Mouse (Mus musculus) spleen, adult 12 weeks (tissue): ENCODE measurements around the gene Lrrc51.
A peak's percentile ranks its signal among the peaks of the same experiment; 100 is the strongest.
"Not testable (repeated sequence)": the region's sequence is repeated elsewhere in the genome, so short reads cannot be mapped to it uniquely, and the experiment has no call there.

Source experiments
- DNase-seq: peaks from one replicate; pipeline ENCODE4 v3.0.0; 2022; ENCODE audit warnings: low spot score

Lrrc51 gene

GRCm38 (mm10) chr7:101933751-101934240, at the start of gene Lrrc51, which contains the start of gene Numa1:
Lrrc51 (minus strand) TSS chr7:101933895.
Numa1 (plus strand) TSS chr7:101934111.
- DNase-seq: peak; percentile 94

DNA sequence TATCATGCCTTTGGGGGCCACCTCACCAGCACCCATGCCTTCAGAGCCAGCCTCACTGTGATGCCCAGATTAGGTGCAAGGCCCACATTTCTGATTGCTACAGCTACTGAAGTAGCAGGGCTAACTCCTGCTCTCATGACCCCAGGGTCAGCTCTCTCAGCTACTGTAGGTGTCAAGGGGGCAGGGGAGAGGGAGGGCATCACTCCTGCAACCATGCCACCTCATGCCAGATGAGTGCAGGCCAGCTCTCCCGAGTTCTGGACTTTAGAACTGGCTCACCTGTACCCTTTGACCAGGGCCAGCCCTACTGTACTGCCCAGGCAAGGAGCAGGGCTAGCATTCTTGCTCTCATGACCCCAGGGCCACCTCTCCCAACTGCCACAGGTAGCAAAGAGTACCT, 49.0 kb upstream of the Lrrc51 start:
- DNase-seq: no peak

DNA sequence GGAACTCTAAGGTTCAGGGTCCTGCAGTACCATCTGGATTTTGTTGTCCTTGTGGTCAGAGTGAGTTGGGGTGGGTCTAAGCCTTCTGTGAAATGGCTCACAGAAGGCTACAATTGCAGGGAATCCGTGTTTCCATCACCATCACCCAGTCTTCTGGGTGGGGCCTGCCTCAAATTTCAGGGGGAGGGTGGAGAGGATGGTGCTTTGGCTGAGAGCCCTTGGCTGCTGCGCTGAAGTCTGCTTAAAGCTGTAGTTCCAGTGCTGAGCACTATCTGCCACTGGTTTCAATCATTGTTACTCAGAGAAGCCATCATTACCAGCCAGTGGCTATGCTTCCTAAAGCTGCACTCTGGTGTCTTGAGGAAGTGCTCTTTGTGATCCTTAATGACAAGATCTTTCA, 40.8 kb upstream of the Lrrc51 start:
- DNase-seq: no peak

- DNase-seq: no peak
Measured at GRCm38 (mm10) chr7:101973730-101974129, 40.0 kb upstream of the Lrrc51 start.

DNA sequence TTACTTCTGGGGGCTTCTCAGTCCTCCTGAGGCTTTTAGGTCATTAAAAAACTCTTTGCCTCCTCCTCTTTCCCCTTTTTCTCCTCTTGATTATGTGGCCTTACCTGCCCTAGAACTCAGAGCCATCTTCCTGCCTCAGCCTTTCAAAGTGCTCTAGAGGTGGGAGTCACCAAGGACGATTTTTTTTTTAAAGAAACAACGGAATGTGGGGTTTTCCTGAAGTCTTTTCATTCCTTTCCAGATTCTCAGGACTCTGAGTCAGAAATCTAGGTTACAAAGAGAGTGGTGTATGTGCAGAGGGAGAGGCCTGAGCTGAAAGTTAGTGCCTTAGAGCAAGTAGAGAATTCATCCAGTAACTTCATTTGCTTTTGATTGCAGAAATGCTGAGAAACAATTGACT, 38.0 kb upstream of the Lrrc51 start:
- DNase-seq: no peak

GRCm38 (mm10) chr7:101970821-101971461, 37.2 kb upstream of the Lrrc51 start:
- peak; percentile 48 for DNase-seq

- DNase-seq: peak; percentile 74
Measured at GRCm38 (mm10) chr7:101970429-101970775, 36.7 kb upstream of the Lrrc51 start.

DNA sequence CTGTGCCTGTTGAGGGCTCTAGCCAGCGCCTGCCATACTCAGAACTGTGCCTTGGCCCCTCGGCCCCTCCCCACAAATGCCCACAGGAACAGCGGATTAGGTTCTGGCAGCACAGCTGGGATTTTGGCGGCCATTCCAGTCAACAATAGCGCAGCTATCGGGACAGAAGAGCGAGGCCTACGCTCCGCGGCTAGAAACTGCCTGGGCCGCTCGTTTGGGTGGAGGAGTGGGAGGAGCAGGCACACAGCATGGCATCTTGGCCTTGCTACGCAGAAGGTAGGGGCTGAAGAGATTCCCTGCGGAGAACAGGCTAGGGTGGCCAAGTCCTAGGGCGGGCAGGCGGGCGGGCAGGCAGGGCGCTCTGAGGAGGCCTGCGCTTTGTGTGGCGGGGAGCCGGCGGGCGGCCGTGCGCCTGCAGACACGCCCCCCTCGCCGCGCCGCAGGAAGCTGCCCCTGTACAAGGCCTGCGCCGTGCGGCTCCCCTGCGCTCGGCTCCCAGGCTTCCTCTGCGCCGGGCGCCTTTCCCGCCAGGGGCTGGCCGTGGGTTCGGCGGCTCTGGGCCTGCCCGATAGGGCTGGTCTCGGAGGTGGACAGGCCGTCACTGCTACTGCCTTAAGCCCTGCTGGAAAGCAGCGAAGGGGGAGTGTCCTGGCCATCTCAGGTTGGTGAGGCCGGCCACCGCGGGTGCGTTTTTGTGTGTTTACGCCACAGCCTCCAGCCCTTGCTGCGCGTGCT, 36.2 kb upstream of the Lrrc51 start:
- peak; percentile 66 for DNase-seq

DNA sequence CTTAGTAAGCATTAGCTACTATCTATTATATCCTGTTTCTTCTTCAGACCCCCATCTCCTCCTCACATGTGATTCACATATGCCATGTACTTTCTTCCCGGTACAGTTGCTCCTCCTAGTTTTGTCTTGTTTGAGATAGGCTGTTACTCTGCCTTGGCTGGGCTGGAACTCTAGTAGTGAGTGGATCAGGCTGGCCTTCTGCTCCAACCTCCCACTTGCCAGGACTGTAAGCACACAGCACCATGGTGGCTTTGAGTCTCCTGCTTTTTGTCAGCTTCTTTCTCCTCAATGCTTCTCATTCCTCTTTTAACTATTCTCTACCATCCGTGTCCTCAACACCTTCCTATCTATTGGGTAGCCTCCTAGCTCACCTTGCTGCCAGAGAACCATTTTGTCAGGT, 35.1 kb upstream of the Lrrc51 start:
- DNase-seq: no peak

- no peak for DNase-seq
Measured at GRCm38 (mm10) chr7:101967256-101967655, 33.6 kb upstream of the Lrrc51 start.

DNA sequence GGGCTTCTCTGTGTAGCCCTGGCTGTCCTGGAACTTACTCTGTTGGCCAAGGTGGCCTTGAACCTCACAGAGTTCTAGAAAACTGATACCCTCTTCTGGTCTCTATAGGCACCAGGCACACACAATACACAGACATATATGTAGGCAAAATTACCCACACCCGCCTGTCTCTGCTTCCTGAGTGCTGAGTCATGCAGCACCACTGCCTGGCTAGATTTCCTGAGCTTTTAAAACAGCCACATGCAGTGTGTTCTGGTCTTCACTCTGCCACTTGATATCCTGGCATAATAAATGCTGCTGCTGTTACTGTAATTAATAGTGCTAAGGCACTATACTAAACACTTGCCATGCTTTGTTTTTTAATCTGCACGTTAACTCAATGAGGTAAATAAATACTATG, 31.9 kb upstream of the Lrrc51 start:
- no peak for DNase-seq

DNA sequence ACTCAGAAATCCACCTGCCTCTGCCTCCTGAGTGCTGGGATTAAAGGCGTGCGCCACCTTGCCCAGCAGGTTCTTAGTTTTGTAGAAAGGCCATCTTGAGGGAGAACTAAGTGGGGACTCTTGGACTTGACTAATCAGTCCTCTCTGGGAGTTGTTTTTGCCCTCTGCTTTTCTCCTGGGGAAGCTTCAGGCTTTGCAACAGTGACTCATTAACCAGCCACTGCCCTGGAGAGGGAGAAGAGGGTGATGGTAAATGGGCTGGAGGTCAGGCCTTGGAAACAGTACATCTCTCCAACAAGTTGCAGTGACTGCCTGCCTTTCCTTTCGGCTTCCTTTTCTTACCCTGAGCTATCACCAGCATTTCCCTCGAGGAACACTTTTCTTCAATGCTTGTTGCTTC, 30.9 kb upstream of the Lrrc51 start:
- DNase-seq: no peak

DNA sequence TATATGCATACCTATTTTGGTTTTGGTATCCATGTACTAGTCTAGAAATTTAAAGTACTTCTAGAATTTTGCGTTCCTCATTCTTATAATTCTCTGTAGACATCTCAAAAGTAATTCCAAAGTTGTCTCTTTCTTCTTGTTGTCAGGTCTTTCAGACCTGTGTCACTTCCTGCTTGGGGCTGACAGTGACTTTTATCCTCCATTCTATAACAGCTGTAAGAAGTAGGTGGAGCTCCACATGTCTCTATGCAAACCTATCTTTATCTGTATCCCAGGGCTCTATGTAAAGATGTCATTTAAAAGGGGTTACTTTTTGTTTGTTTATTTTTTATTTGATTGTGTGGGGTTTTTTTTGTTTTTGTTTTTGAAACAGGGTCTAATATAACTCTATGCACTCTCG, 29.9 kb upstream of the Lrrc51 start:
- no peak for DNase-seq

DNA sequence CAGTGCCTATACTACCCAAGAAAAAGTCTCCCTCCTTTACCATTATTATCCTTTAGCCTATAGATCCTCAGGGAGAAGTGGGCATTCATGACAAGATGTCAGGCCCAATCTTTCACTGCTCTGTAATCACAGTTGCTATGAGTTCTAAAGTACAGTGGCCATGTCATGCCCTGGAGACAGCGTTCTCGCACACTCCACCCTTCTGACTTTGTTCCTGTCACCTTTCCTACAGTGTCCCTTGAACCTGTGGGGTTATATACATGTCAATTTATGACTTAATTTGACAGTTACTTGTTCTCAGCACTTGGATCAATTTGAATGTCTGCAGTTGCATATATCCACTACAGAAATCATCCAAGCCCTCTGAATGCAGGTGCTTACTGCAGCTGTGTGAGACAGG, 29.1 kb upstream of the Lrrc51 start:
- DNase-seq: no peak

GRCm38 (mm10) chr7:101956911-101957310, 23.2 kb upstream of the Lrrc51 start:
- DNase-seq: no peak

- no peak for DNase-seq
Measured at GRCm38 (mm10) chr7:101956481-101956880, 22.8 kb upstream of the Lrrc51 start.

GRCm38 (mm10) chr7:101955862-101956261, 22.2 kb upstream of the Lrrc51 start:
- DNase-seq: no peak

DNA sequence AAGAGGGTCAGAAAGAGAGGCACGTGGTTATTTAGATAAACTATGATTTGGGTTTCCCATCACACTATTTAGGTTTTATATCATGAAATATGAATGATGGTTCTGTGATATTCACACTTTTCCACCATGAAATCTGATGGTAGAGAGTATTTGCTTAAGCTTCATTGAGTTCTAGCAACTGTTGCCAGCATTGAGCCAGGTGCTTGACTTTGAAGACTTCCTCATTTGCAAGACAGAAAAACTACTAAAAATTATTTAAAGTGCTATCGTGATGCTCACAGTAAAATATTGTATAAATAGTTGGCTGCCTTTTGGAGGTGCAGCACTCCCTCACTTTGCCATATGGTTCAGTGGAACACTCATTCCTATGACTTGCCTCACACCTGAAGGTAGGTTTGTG, 21.6 kb upstream of the Lrrc51 start:
- DNase-seq: no peak

- no peak for DNase-seq
Measured at GRCm38 (mm10) chr7:101954163-101954562, 20.5 kb upstream of the Lrrc51 start.

DNA sequence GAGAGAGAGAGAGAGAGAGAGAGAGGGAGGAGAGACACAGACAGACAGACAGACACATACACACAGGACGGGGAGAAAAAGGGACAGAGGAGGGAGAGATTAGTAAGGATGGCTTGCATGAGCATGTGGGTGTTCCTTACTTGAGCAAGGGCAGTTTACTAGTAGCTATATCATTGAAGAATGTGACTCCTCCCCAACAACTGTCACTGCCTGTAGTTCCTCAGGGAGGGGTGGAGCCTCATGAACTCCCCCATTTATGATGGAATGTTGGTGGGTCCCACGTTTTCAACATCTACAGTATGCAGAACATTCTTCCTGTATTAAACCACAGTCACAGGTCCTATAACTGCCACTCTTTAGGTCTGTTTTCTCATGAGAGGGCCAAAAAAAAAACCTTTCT, 18.4 kb upstream of the Lrrc51 start:
- no peak for DNase-seq

DNA sequence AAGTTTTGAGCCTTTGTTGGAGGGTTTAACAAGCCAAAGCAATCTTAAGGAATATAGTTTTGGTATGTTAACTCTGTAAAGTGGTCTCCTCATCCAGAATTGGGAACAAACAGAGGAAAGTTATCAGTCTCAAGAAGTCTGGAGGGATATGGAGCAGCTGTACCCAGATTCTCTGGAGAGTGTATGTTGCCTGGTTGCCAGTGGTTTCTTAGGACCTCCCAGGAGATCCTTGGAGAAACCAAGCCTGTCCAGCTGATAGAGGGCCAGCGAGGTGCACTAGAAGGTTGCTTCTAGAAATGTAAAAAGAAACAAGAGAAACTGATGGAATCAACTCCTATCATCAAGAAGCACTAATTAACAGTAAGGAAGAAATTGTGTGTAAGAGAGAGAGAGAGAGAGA, 18.0 kb upstream of the Lrrc51 start:
- no peak for DNase-seq

- not testable (repeated sequence) for DNase-seq
Measured at GRCm38 (mm10) chr7:101949008-101949407, 15.3 kb upstream of the Lrrc51 start.

DNA sequence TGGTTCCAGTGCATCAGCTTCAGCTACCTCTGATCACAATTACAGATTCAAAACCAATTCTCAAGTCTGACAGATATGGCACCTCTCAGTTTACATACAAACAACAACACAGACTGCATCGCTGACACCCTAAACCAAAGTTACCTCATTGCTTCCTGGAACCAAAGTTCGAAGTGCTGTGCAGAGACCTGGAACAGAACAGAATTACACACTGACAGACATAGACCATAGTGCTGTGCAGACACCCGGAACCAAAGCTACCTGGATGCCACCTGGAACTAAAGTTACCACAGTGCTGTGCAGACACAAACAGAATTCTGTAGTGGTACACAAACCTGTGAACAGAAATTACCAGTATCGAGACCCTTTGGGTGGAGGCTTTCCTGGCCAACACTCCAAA, 6.1 kb upstream of the Lrrc51 start:
- DNase-seq: no peak

- no peak for DNase-seq
Measured at GRCm38 (mm10) chr7:101938348-101938747, 4.7 kb upstream of the Lrrc51 start.
